Mouse (Mus musculus) hindbrain, embryonic 16.5 days (tissue): ENCODE measurements at regions not wholly inside any gene's neighbourhood (a gene's known extent, or its start where the extent isn't known, plus 50 kb on each side); places are given as distances from the start of the nearest gene placed in this dataset.

Experiments
- ATAC-seq: fragments of 200-750 bp; cut with Nextera tagmentation; 2 replicates; pipeline ENCODE4 v1.8.0; 2017; ENCODE audit warnings: moderate TSS enrichment, moderate library complexity
- H3K27ac ChIP-seq: fragments of 300-500 bp; sonication (generic); 2 replicates; pipeline ENCODE4 v1.5.1; 2014; ENCODE audit warnings: low read depth, mild to moderate bottlenecking, control low read depth, low read length, moderate library complexity
- H3K27me3 ChIP-seq: fragments of 300-500 bp; sonication (generic); replicated peaks from 2 replicates; pipeline ENCODE4 v1.6.1; 2014; ENCODE audit warnings: low read length; ENCODE audit not compliant: control insufficient read depth, insufficient read depth
- H3K36me3 ChIP-seq: fragments of 300-500 bp; sonication (generic); 2 replicates; pipeline ENCODE4 v1.6.1; 2014; ENCODE audit warnings: mild to moderate bottlenecking, low read length, moderate library complexity, mixed read lengths; ENCODE audit not compliant: control insufficient read depth, insufficient read depth
- H3K4me1 ChIP-seq: fragments of 300-500 bp; sonication (generic); 2 replicates; pipeline ENCODE4 v1.6.1; 2014; ENCODE audit warnings: low read depth, low read length; ENCODE audit not compliant: control insufficient read depth, insufficient read depth
- H3K4me2 ChIP-seq: fragments of 300-500 bp; sonication (generic); 2 replicates; pipeline ENCODE4 v1.6.1; 2014; ENCODE audit warnings: mild to moderate bottlenecking, low read length, control low read depth, moderate library complexity
- H3K4me3 ChIP-seq: fragments of 300-500 bp; sonication (generic); 2 replicates; pipeline ENCODE4 v1.5.1; 2014; ENCODE audit warnings: mild to moderate bottlenecking, low read length, control low read depth, moderate library complexity
- H3K9ac ChIP-seq: fragments of 300-500 bp; sonication (generic); 2 replicates; pipeline ENCODE4 v1.6.1; 2014; ENCODE audit warnings: low read depth, mild to moderate bottlenecking, control low read depth, low read length, moderate library complexity
- H3K9me3 ChIP-seq: fragments of 300-500 bp; sonication (generic); 2 replicates; pipeline ENCODE4 v1.6.1; 2014; ENCODE audit warnings: mild to moderate bottlenecking, low read length, moderate library complexity; ENCODE audit not compliant: control insufficient read depth
- WGBS: fragments of 180-500 bp; shearing (Covaris S2); extraction: QIAGEN DNeasy Blood & Tissue Kit; methylation state at CpG from one replicate; pipeline ENCODE4 v1.1.7; 2014; 5-methylcytosine and 5-hydroxymethylcytosine counted together

DNA sequence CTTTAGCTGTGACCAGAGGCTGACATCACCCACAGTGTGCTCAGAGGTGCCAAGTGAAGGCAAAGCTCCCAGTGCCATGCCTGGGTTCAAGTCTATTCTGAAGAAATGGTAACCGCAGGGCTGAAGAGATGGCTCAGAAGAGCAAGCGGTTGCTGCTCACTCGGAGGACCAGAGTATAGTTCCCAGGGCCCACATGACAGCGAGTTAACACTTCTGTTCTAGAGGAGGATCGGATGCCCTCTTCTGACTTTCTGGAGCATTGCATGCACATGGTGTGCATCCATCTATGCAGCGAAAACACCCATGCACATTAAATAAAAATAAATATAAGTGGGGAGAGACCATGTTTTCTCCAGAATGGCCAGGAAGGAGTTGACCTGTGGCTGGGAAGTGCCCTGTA, 209.5 kb downstream of the Sorl1 start:
- H3K36me3 ChIP-seq = no peaks in the 10 kb centered on the region
- no peaks in the 10 kb centered on the region; the same call in 1 of the 2 replicates for H3K4me1 ChIP-seq
- no peak overlapping the region for H3K4me3 ChIP-seq
- no peak overlapping the region for H3K9ac ChIP-seq
- no peaks in the 10 kb centered on the region for H3K9me3 ChIP-seq
- H3K27ac ChIP-seq = 0 out of 2 replicates have a peak overlapping the region, but pooled peaks have one; percentile 16
- WGBS = 94% methylated on average over 6 of the region's 6 CpGs
- H3K27me3 ChIP-seq = no peaks in the 10 kb centered on the region
- ATAC-seq = no peak
- no peak overlapping the region for H3K4me2 ChIP-seq

DNA sequence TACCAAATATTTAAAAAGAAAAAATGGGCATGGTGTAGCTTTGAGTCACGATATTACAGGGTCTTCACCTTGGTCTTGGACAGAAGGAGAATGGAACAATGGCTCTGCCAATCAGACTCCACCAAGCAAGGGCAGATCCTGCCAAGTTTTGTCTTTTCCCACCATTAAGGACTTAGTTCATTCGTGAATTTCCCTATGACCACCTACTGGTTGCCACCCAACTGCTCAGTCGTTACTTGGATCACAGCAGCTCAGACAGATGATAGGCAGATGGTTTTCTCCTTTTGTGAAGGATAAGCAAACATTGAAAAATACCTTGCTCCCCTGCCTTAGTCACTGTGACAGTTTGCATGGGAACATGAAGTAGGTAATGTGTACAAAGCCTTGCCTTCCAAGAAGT, 210.2 kb downstream of the Sorl1 start:
- no peak overlapping the region for H3K4me2 ChIP-seq
- WGBS = 41% methylated on average over 3 of the region's 3 CpGs
- no peaks in the 10 kb centered on the region for H3K27me3 ChIP-seq
- H3K4me1 ChIP-seq = no peaks in the 10 kb centered on the region; the same call in 1 of the 2 replicates
- no peaks in the 10 kb centered on the region for H3K9me3 ChIP-seq
- no peak for ATAC-seq
- no peak overlapping the region for H3K27ac ChIP-seq
- H3K4me3 ChIP-seq = no peak overlapping the region
- H3K9ac ChIP-seq = no peak overlapping the region
- H3K36me3 ChIP-seq = no peaks in the 10 kb centered on the region

DNA sequence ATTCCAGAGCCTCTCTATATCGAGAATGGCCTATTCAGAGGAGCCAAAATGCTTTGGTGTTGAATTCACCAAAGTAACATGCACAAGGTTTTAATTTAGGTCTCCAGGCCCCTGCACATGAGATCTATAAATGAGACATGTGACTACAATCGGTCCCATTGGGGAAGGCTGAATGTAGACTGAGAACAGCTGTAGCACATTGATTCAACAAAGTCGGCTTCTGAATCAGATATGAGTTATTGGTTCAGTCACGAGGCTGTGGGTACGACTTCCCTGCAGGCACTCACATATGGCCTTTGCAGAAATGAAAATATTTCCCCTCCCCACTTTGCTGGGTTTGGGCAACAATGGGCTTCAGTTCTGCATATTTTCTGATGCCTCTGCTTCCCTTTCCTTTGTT, 211.6 kb downstream of the Sorl1 start:
- Histone ChIP-seq H3K4me2 (no peak overlapping the region), H3K27me3 (no peaks in the 10 kb centered on the region), H3K9me3 (no peaks in the 10 kb centered on the region), H3K4me3 (no peak overlapping the region), H3K9ac (no peak overlapping the region), H3K4me1 (no peaks in the 10 kb centered on the region), H3K27ac (0 out of 2 replicates have a peak overlapping the region, but pooled peaks have one; percentile 7), H3K36me3 (no peaks in the 10 kb centered on the region)
- 57% methylated on average over 5 of the region's 5 CpGs for whole genome bisulfite sequencing
- ATAC-seq = no peak

- WGBS = 63% methylated on average over 8 of the region's 8 CpGs
- peaks cover 8% of the 10 kb centered on the region for H3K4me1 ChIP-seq
- H3K9me3 ChIP-seq = no peaks in the 10 kb centered on the region
- H3K27ac ChIP-seq = no peak overlapping the region
- no peak overlapping the region for H3K4me2 ChIP-seq
- ATAC-seq = no peak
- no peaks in the 10 kb centered on the region for H3K27me3 ChIP-seq
- no peak overlapping the region for H3K9ac ChIP-seq
- H3K4me3 ChIP-seq = no peak overlapping the region
- H3K36me3 ChIP-seq = no peaks in the 10 kb centered on the region
Observed at GRCm38 (mm10) chr9:41900606-41900974, 223.5 kb downstream of the Sorl1 start.

DNA sequence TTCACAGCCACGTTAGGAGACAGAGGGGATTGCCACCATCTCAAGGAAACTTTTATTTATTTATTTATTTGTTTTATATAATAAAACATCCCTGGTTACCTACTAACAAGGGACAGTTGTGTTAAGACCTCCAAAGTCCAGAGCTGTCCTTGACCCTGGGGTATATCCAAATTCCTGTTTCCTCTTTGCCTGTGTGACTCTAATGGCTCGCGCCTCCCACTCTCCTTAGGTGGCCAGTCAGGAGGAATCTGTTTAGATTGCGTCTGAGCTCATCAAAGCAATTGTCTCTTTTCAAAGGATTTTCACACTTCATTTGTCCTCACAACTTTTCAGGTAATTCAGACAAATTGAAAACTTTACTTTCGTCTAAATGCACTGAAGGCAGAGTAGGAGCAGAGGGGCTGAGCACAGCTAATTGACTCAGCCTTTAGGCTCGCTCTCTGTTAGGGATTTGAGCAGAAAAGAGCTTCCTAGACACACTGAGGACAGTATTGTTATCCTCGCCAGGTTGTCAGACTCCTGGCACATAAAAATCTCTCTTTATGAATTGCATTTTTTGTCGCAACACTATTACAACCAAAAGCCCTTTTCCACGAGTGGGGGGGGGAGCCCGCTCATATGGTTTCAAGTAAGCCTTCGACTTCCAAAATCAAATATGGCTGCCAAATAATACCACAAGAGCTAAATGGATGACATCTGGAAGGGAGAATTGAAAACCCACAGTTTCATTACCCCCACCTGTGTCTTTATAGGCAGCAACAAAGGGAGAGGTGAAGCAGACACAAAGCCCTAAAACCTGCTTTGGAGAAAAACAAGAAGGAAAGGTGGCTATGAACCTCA, 224.1 kb downstream of the Sorl1 start:
- H3K27ac ChIP-seq = no peak overlapping the region
- H3K9ac ChIP-seq = no peak overlapping the region
- ATAC-seq = 0 out of 2 replicates have a peak, but pooled peaks have one; percentile 50
- H3K4me2 ChIP-seq = no peak overlapping the region
- no peaks in the 10 kb centered on the region for H3K27me3 ChIP-seq
- peaks cover 8% of the 10 kb centered on the region for H3K4me1 ChIP-seq
- no peaks in the 10 kb centered on the region for H3K9me3 ChIP-seq
- WGBS = 38% methylated on average over 11 of the region's 11 CpGs
- no peaks in the 10 kb centered on the region for H3K36me3 ChIP-seq
- H3K4me3 ChIP-seq = no peak overlapping the region

DNA sequence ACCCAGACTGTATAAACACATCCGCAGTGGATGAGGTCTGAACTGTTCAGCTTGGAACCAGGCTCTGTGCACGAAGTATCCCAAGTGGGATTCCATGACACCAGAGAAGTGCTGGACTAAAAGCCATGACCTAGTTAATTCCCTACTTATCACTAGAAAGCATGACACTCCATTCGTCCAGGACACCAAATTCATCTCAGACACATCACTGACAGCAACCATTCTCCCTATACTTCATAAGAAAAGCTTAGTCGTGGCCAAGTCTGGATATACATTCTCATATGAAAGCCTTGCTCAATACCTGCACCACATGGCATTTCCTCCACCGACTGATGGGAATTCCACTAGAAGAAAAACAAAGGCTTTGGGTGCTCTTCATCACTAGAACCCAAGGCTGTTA, 229.0 kb downstream of the Sorl1 start:
- 89% methylated on average over 5 of the region's 5 CpGs for WGBS

GRCm38 (mm10) chr9:41892841-41893240, 231.3 kb downstream of the Sorl1 start:
- 62% methylated on average over 3 of the region's 3 CpGs for WGBS

More for the DNA sequence above, 229.0 kb downstream of the Sorl1 start:
- H3K4me2 ChIP-seq = no peak overlapping the region
- no peaks in the 10 kb centered on the region for H3K36me3 ChIP-seq
- no peak overlapping the region for H3K9ac ChIP-seq
- no peaks in the 10 kb centered on the region for H3K9me3 ChIP-seq
- no peak for ATAC-seq
- H3K27me3 ChIP-seq = no peaks in the 10 kb centered on the region
- no peak overlapping the region for H3K4me3 ChIP-seq
- peaks cover 18% of the 10 kb centered on the region for H3K4me1 ChIP-seq
- no peak overlapping the region for H3K27ac ChIP-seq

GRCm38 (mm10) chr9:41891206-41891605, 232.9 kb downstream of the Sorl1 start:
- H3K36me3 ChIP-seq = no peaks in the 10 kb centered on the region
- peak overlapping the region; percentile 67 for H3K4me2 ChIP-seq
- peak overlapping the region; percentile 36; the same call in 1 of the 2 replicates for H3K4me3 ChIP-seq
- no peaks in the 10 kb centered on the region for H3K9me3 ChIP-seq
- peak overlapping the region; percentile 98 for H3K27ac ChIP-seq
- peak overlapping the region; percentile 72 for H3K9ac ChIP-seq
- 20% methylated on average over 7 of the region's 7 CpGs for WGBS
- peak; percentile 4; the same call in 1 of the 2 replicates for ATAC-seq
- H3K4me1 ChIP-seq = peaks cover 18% of the 10 kb centered on the region
- H3K27me3 ChIP-seq = no peaks in the 10 kb centered on the region

More at GRCm38 (mm10) chr9:41892841-41893240, 231.3 kb downstream of the Sorl1 start:
- Histone ChIP-seq H3K27ac (no peak overlapping the region), H3K4me3 (no peak overlapping the region), H3K9me3 (no peaks in the 10 kb centered on the region), H3K4me2 (no peak overlapping the region), H3K36me3 (no peaks in the 10 kb centered on the region), H3K4me1 (peaks cover 18% of the 10 kb centered on the region), H3K27me3 (no peaks in the 10 kb centered on the region), H3K9ac (no peak overlapping the region)
- no peak for ATAC-seq

GRCm38 (mm10) chr9:41890273-41891141, 233.6 kb downstream of the Sorl1 start:
- 1% methylated on average over 41 of the region's 42 CpGs for WGBS
- no peaks in the 10 kb centered on the region for H3K27me3 ChIP-seq
- no peaks in the 10 kb centered on the region for H3K9me3 ChIP-seq
- H3K36me3 ChIP-seq = no peaks in the 10 kb centered on the region
- peak overlapping the region; percentile 98 for H3K27ac ChIP-seq
- H3K4me3 ChIP-seq = peak overlapping the region; percentile 36
- H3K4me1 ChIP-seq = peaks cover 18% of the 10 kb centered on the region
- peak overlapping the region; percentile 67 for H3K4me2 ChIP-seq
- peak overlapping the region; percentile 72 for H3K9ac ChIP-seq
- peak; percentile 95 for ATAC-seq
